12 mouse cellular contexts compared by ENCODE assay signal in the genomic region with DNA sequence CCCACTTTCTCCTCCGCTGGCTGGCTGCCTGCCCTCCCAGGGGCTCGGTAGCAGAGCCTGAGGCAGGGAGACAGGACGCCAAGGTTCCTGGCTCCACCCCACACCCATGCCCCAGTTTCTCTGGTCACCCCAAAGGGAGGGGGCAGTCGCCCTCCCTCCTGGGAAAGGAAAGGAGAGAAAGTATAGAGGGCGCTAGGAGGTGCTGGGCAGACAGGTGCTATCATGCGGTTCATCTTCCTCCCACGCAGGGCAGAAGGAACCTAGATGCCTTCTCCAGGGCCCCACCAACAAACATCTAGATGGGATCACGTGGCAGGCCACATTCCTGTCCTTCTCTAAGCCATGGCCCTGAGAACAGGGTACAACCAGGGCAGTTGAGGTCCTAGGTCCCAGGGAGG. TPM values are rescaled to one million over a fixed set of nuclear protein-coding genes. Genes with fewer than 3 reads are reported as not detected.
DNase-seq lines count a peak whose midpoint lies in the region; ATAC-seq and TF ChIP-seq lines count a peak whose summit lies in the region.
"Had no signal": no experiment of that assay in that cellular context is flagged by ENCODE, and none has a peak within 500 bp of the region (broad histone marks: within the 10 kb centered on the region; RNA-seq: fewer than 3 reads in every experiment).

No protein-coding gene starts in this region.

- intact Hi-C loops in gastrocnemius, adult 2 months (cut with DNase I): no loop called here

- 54% methylated on average over 8 of the region's 8 CpGs for WGBS in lung, postnatal 0 days
- 20% methylated on average over 8 of the region's 8 CpGs for WGBS in cerebellum, adult 2 months

- no peak overlapping the region for H3K9ac ChIP-seq in lung, postnatal 0 days (replicated peaks; ENCODE audit: low read depth)
- H3K9ac ChIP-seq: heart, embryonic 12.5 days had no signal

- peak overlapping the region; percentile 98 for H3K27ac ChIP-seq in gastrocnemius, adult 2 months
- no peak overlapping the region for H3K27ac ChIP-seq in lung, postnatal 0 days (ENCODE audit: low read length)
- H3K27ac ChIP-seq in cerebellum, adult 2 months (ENCODE audit: insufficient read depth, low read length): peak overlapping the region; percentile 17; the same call in 1 of the 2 replicates

- H3K4me3 ChIP-seq in gastrocnemius, adult 2 months: peak overlapping the region; percentile 29; the same call in 1 of the 2 replicates
- H3K4me3 ChIP-seq in lung, postnatal 0 days (ENCODE audit: low read depth, low read length): no peak overlapping the region
- H3K4me3 ChIP-seq in cerebellum, adult 2 months (replicated peaks; ENCODE audit: insufficient read depth, low read depth, low read length): no peak overlapping the region
- H3K4me3 ChIP-seq: heart, embryonic 12.5 days had no signal

- TF ChIP-seq EP300 in lung, postnatal 0 days (IDR thresholded peaks at IDR 0.05): no peak

- no peaks in the 10 kb centered on the region for H3K9me3 ChIP-seq in lung, postnatal 0 days (ENCODE audit: low read length)
- H3K9me3 ChIP-seq: heart, embryonic 12.5 days had no signal

- H3K36me3 ChIP-seq in lung, postnatal 0 days (ENCODE audit: insufficient read depth, low read length): peaks cover 6% of the 10 kb centered on the region; the same call in 1 of the 2 replicates

- peak; percentile 61 for DNase-seq in gastrocnemius, adult 2 months
- DNase-seq in gastrocnemius, postnatal 25 days: no peak
- DNase-seq in lung, postnatal 0 days (ENCODE audit: low spot score): peak; percentile 4
- no peak for DNase-seq in lung, postnatal 14 days
- peak; percentile 58 to 65 for DNase-seq in cerebellum, adult 2 months
- DNase-seq in kidney, postnatal 10 days: peak; percentile 40
- DNase-seq in embryo, embryonic 11 days: no peak
- DNase-seq: layer of hippocampus, adult 9-11 months; thymus, postnatal 25 days had no signal

- TF ChIP-seq POLR2A in cerebellum, adult 2 months (IDR thresholded peaks at IDR 0.05; ENCODE audit: borderline replicate concordance, insufficient read depth, low read length): no peak

- TF ChIP-seq CTCF in gastrocnemius, adult 2 months (IDR thresholded peaks at IDR 0.05): no peak
- TF ChIP-seq CTCF in lung, postnatal 0 days (IDR thresholded peaks at IDR 0.05): no peak
- TF ChIP-seq CTCF in cerebellum, adult 2 months (IDR thresholded peaks at IDR 0.05; ENCODE audit: borderline replicate concordance, insufficient read depth, low read depth, low read length): no peak

- no peaks in the 10 kb centered on the region for H3K27me3 ChIP-seq in lung, postnatal 0 days (replicated peaks; ENCODE audit: insufficient read depth, low read length)
- H3K27me3 ChIP-seq in cerebellum, adult 2 months (ENCODE audit: control insufficient read depth, insufficient read depth, low read length): no peaks in the 10 kb centered on the region
- H3K27me3 ChIP-seq: heart, embryonic 12.5 days had no signal

- H3K4me1 ChIP-seq in lung, postnatal 0 days (ENCODE audit: insufficient read depth, low read depth, low read length): peaks cover 67% of the 10 kb centered on the region
- peaks cover 87% of the 10 kb centered on the region for H3K4me1 ChIP-seq in cerebellum, adult 2 months (ENCODE audit: control insufficient read depth, insufficient read depth, low read length)

- no peak for ATAC-seq in lung, postnatal 0 days
- ATAC-seq in activated CD4-positive, CD25-positive, alpha-beta regulatory T cell, adult 4 months: no peak

- no peak overlapping the region for H3K4me2 ChIP-seq in lung, postnatal 0 days (replicated peaks; ENCODE audit: low read depth, low read length)
- H3K4me2 ChIP-seq: heart, embryonic 12.5 days had no signal

RNA-seq across cellular contexts. Expression of gene Hdac5, which starts 8.0 kb away (rescaled TPM):
- 10 to 100 TPM; 78.3 to 78.7 TPM for total RNA-seq in gastrocnemius, adult 2 months (2021)
- 10 to 100 TPM; 61.8 to 63.6 TPM for total RNA-seq in gastrocnemius, postnatal 25 days (2021)
- polyA plus RNA-seq in lung, postnatal 0 days (2015; fragmentation: Nextera tagmentation; extraction: Ambion mirVana): 65.6 and 79.0 TPM in 2 replicates
- 188 and 194 TPM in 2 replicates for polyA plus RNA-seq in cerebellum, adult 2 months (2012; rRNA removed)
- 1 to 10 TPM; 6.0 to 9.3 TPM for polyA plus RNA-seq in activated CD4-positive, CD25-positive, alpha-beta regulatory T cell, adult 4 months (2017; shearing (Covaris generic))

RNA-seq across cellular contexts. Expression of gene BC030867, which starts 26.7 kb away (rescaled TPM):
- total RNA-seq in gastrocnemius, adult 2 months (2021): not detected
- not detected for total RNA-seq in gastrocnemius, postnatal 25 days (2021)
- polyA plus RNA-seq in lung, postnatal 0 days (2015; fragmentation: Nextera tagmentation; extraction: Ambion mirVana): 0.88 and 1.3 TPM in 2 replicates
- 1.3 and 2.2 TPM in 2 replicates for polyA plus RNA-seq in cerebellum, adult 2 months (2012; rRNA removed)
- 1 to 10 TPM; 2.0 to 3.8 TPM for polyA plus RNA-seq in activated CD4-positive, CD25-positive, alpha-beta regulatory T cell, adult 4 months (2017; shearing (Covaris generic))
- total RNA-seq: monocyte, adult 5-6 weeks had no signal

RNA-seq across cellular contexts. Expression of gene G6pc3, which starts 32.5 kb away (rescaled TPM):
- total RNA-seq in gastrocnemius, adult 2 months (2021): 10 to 100 TPM; 50.3 to 53.0 TPM
- 10 to 100 TPM; 37.8 to 44.5 TPM for total RNA-seq in gastrocnemius, postnatal 25 days (2021)
- 15.8 and 16.7 TPM in 2 replicates for polyA plus RNA-seq in lung, postnatal 0 days (2015; fragmentation: Nextera tagmentation; extraction: Ambion mirVana)
- 115 and 120 TPM in 2 replicates for polyA plus RNA-seq in cerebellum, adult 2 months (2012; rRNA removed)
- polyA plus RNA-seq in activated CD4-positive, CD25-positive, alpha-beta regulatory T cell, adult 4 months (2017; shearing (Covaris generic)): 10 to 100 TPM; 24.6 to 36.3 TPM

RNA-seq across cellular contexts. Expression of gene Lsm12, which starts 36.9 kb away (rescaled TPM):
- 100 to 1,000 TPM in 1 of 2 experiments, 10 to 100 TPM in 1; 95.3 to 106 TPM for total RNA-seq in gastrocnemius, adult 2 months (2021)
- total RNA-seq in gastrocnemius, postnatal 25 days (2021): 10 to 100 TPM; 79.7 to 84.2 TPM
- 74.7 and 79.9 TPM in 2 replicates for polyA plus RNA-seq in lung, postnatal 0 days (2015; fragmentation: Nextera tagmentation; extraction: Ambion mirVana)
- polyA plus RNA-seq in cerebellum, adult 2 months (2012; rRNA removed): 35.2 and 40.2 TPM in 2 replicates
- polyA plus RNA-seq in activated CD4-positive, CD25-positive, alpha-beta regulatory T cell, adult 4 months (2017; shearing (Covaris generic)): 10 to 100 TPM; 44.8 to 78.5 TPM

RNA-seq across cellular contexts. Expression of gene Asb16, which starts 46.6 kb away (rescaled TPM):
- 10 to 100 TPM; 78.2 to 80.4 TPM for total RNA-seq in gastrocnemius, adult 2 months (2021)
- 10 to 100 TPM; 70.0 to 71.3 TPM for total RNA-seq in gastrocnemius, postnatal 25 days (2021)
- polyA plus RNA-seq in lung, postnatal 0 days (2015; fragmentation: Nextera tagmentation; extraction: Ambion mirVana): not detected in 2 replicates
- polyA plus RNA-seq in cerebellum, adult 2 months (2012; rRNA removed): 3.1 and 4.0 TPM in 2 replicates
- polyA plus RNA-seq in activated CD4-positive, CD25-positive, alpha-beta regulatory T cell, adult 4 months (2017; shearing (Covaris generic)): not detected
- total RNA-seq: monocyte, adult 5-6 weeks had no signal

Comparison
In these comparisons a context has a peak if more than half of its experiments do, and no peak if none do; other contexts are left out.
1. DNase-seq: peak in gastrocnemius, adult 2 months (single experiment), lung, postnatal 0 days (single experiment), cerebellum, adult 2 months (2 of 2) and kidney, postnatal 10 days (single experiment); none in gastrocnemius, postnatal 25 days (single experiment), lung, postnatal 14 days (single experiment) and embryo, embryonic 11 days (single experiment).